Mouse (Mus musculus): ENCODE results near the gene Tmsb10. TPM values are rescaled to one million over a fixed set of nuclear protein-coding genes. Genes with fewer than 3 reads are reported as not detected.

The Tmsb10 gene
- total and polyA plus RNA-seq, 3 experiments: 29.8 to 96.5 (median 73.8) TPM

DNA sequence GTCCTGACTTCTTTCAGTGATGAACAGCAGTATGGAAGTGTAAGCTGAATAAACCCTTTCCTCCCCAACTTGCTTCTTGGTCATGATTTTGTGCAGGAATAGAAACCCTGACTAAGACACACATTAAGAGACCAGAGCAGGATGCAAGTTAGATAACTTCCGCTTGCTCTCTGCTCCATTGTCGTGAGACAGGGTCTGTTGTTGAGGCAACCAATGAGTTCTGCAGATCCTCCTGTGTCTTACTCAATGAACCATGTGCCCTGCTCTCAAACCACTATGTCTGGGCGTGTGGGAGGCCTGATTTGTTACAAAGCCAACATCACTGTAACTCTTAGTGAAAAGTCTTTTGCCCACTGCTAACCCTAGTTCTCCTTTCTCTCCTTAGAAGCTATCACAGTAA, 12.5 kb upstream of the Tmsb10 start:
- TF ChIP-seq EP300 (IDR thresholded peaks at IDR 0.05; ENCODE audit: insufficient read depth, low read depth, low read length) (no peak), CTCF (IDR thresholded peaks at IDR 0.05) (no peak), POLR2A (IDR thresholded peaks at IDR 0.05; ENCODE audit: insufficient read depth, low read depth, low read length) (no peak)
- no peak overlapping the region for H3K4me3 ChIP-seq
- no peak for DNase-seq
- H3K4me1 ChIP-seq (ENCODE audit: control insufficient read depth, insufficient read depth, low read length): no peaks in the 10 kb centered on the region
- no peaks in the 10 kb centered on the region for H3K36me3 ChIP-seq (ENCODE audit: control insufficient read depth, insufficient read depth, low read length)
- H3K79me2 ChIP-seq (replicated peaks; ENCODE audit: control insufficient read depth, insufficient read depth, low read length): no peaks in the 10 kb centered on the region
- H3K9ac ChIP-seq (ENCODE audit: low read depth, low read length): no peak overlapping the region
- intact Hi-C loops (cut with DNase I): no loop called here
- H3K27me3 ChIP-seq (ENCODE audit: control insufficient read depth, insufficient read depth, low read length): no peaks in the 10 kb centered on the region
- WGBS: 46% methylated on average over 3 of the region's 3 CpGs
- no peak overlapping the region for H3K27ac ChIP-seq

DNA sequence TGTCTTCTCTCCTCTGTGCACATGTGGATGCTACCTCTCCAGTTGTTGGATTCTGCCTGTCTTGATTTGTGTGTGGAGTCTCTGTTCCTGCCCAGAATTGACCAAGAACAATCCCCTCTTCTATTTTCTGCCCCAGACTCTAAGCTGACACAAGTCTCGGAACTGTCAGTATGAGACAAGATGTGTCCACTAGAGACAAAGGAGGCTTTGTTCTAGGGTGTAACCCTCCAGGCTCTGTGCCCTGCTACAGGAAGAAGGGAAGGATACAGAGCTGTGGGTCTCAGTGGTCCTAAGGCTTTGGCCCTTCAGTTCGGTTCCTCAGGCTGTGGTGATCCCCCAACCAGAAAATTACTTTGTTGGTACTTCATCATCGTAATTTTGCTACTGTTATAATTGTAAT, 11.2 kb upstream of the Tmsb10 start:
- WGBS: 76% methylated on average over 3 of the region's 3 CpGs
- no peaks in the 10 kb centered on the region for H3K27me3 ChIP-seq (ENCODE audit: control insufficient read depth, insufficient read depth, low read length)
- no peaks in the 10 kb centered on the region for H3K4me1 ChIP-seq (ENCODE audit: control insufficient read depth, insufficient read depth, low read length)
- no peak overlapping the region for H3K27ac ChIP-seq
- no peaks in the 10 kb centered on the region for H3K36me3 ChIP-seq (ENCODE audit: control insufficient read depth, insufficient read depth, low read length)
- DNase-seq: no peak
- intact Hi-C loops (cut with DNase I): no loop called here
- no peak overlapping the region for H3K4me3 ChIP-seq
- TF ChIP-seq POLR2A (IDR thresholded peaks at IDR 0.05; ENCODE audit: insufficient read depth, low read depth, low read length): no peak
- TF ChIP-seq EP300 (IDR thresholded peaks at IDR 0.05; ENCODE audit: insufficient read depth, low read depth, low read length): no peak
- TF ChIP-seq CTCF (IDR thresholded peaks at IDR 0.05): no peak
- no peak overlapping the region for H3K9ac ChIP-seq (ENCODE audit: low read depth, low read length)
- no peaks in the 10 kb centered on the region for H3K79me2 ChIP-seq (replicated peaks; ENCODE audit: control insufficient read depth, insufficient read depth, low read length)

DNA sequence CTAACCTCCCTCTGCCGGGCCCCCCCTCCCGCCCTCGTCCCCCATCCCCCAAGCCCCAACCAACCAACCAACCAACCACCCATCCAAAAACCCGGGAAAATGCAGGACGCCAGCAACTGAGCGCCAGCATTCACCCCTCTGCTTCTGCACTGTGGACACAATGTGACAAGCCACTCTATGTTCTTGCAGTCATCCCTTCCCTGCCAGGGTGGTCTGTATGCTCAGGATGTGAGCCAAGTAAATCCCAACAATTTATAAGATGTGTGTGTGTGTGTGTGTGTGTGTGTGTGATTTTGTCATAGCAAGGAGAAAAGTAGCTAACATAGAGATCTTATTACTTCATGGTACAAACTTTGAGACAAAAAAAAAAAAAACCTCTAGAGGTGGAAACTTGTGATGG, 6.7 kb upstream of the Tmsb10 start:
- DNase-seq: no peak
- H3K79me2 ChIP-seq (replicated peaks; ENCODE audit: control insufficient read depth, insufficient read depth, low read length): no peaks in the 10 kb centered on the region
- TF ChIP-seq CTCF (IDR thresholded peaks at IDR 0.05) (no peak), EP300 (IDR thresholded peaks at IDR 0.05; ENCODE audit: insufficient read depth, low read depth, low read length) (no peak), POLR2A (IDR thresholded peaks at IDR 0.05; ENCODE audit: insufficient read depth, low read depth, low read length) (no peak)
- no peaks in the 10 kb centered on the region for H3K36me3 ChIP-seq (ENCODE audit: control insufficient read depth, insufficient read depth, low read length)
- intact Hi-C loops (cut with DNase I): no loop called here
- no peak overlapping the region for H3K4me3 ChIP-seq
- H3K27ac ChIP-seq: no peak overlapping the region
- H3K9ac ChIP-seq (ENCODE audit: low read depth, low read length): no peak overlapping the region
- 84% methylated on average over 6 of the region's 6 CpGs for WGBS
- H3K4me1 ChIP-seq (ENCODE audit: control insufficient read depth, insufficient read depth, low read length): no peaks in the 10 kb centered on the region
- no peaks in the 10 kb centered on the region for H3K27me3 ChIP-seq (ENCODE audit: control insufficient read depth, insufficient read depth, low read length)

DNA sequence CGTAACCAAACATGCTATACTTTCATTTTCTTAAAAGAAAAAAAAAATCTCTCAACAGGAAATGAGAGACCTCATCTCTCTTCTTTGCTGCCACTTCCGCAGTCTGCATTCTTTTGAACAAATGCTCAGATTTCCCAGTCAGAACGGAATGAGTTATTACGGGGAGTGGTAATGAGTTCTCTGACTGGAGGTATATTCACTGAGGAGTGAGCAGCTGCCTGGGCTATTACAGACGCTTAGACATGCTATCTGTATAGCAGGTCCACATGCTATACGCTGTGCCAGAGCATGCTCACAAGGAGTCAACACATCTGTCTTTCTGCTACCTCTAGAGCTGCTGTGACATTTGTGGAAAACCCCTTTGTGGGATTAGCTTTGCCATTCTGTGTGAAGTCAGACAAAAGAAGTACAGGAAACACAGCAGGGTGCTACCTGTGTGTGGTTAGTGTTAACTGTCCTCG, 3.8 kb upstream of the Tmsb10 start:
- Histone ChIP-seq H3K4me3 (no peak overlapping the region), H3K9ac (ENCODE audit: low read depth, low read length) (no peak overlapping the region), H3K79me2 (replicated peaks; ENCODE audit: control insufficient read depth, insufficient read depth, low read length) (no peaks in the 10 kb centered on the region), H3K36me3 (ENCODE audit: control insufficient read depth, insufficient read depth, low read length) (no peaks in the 10 kb centered on the region), H3K27ac (no peak overlapping the region), H3K4me1 (ENCODE audit: control insufficient read depth, insufficient read depth, low read length) (no peaks in the 10 kb centered on the region), H3K27me3 (ENCODE audit: control insufficient read depth, insufficient read depth, low read length) (no peaks in the 10 kb centered on the region)
- DNase-seq: peak in 1 of 2 experiments; percentile 7
- WGBS: 46% methylated on average over 7 of the region's 7 CpGs
- intact Hi-C loops (cut with DNase I): no loop called here
- no peak for TF ChIP-seq EP300 (IDR thresholded peaks at IDR 0.05; ENCODE audit: insufficient read depth, low read depth, low read length)
- no peak for TF ChIP-seq CTCF (IDR thresholded peaks at IDR 0.05)
- TF ChIP-seq POLR2A (IDR thresholded peaks at IDR 0.05; ENCODE audit: insufficient read depth, low read depth, low read length): no peak

DNA sequence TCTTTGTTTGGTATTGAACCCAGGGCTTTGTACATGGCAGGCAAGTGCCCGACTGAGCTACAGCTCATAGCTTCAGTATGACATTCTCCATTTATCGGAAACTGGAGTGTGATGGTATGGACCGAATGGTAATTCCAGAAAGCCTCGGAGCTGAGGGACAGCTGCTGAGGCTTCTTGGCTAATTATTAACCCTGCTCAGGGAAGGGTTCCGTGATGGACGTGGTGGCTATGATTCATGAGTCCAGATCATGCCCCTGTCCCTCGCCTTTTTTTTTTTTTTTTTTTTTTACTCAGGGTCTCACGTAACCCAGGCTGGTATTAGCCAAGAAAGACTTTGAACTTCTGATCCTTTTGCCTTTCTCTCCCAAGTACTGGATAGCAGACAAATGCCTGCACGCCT, 3.1 kb upstream of the Tmsb10 start:
- no peak for TF ChIP-seq CTCF (IDR thresholded peaks at IDR 0.05)
- no peak for TF ChIP-seq POLR2A (IDR thresholded peaks at IDR 0.05; ENCODE audit: insufficient read depth, low read depth, low read length)
- no peak for TF ChIP-seq EP300 (IDR thresholded peaks at IDR 0.05; ENCODE audit: insufficient read depth, low read depth, low read length)
- Histone ChIP-seq H3K27me3 (ENCODE audit: control insufficient read depth, insufficient read depth, low read length) (no peaks in the 10 kb centered on the region), H3K4me3 (no peak overlapping the region), H3K4me1 (ENCODE audit: control insufficient read depth, insufficient read depth, low read length) (peaks cover 2% of the 10 kb centered on the region; the same call in 1 of the 2 replicates), H3K36me3 (ENCODE audit: control insufficient read depth, insufficient read depth, low read length) (no peaks in the 10 kb centered on the region), H3K9ac (ENCODE audit: low read depth, low read length) (no peak overlapping the region), H3K27ac (no peak overlapping the region), H3K79me2 (replicated peaks; ENCODE audit: control insufficient read depth, insufficient read depth, low read length) (no peaks in the 10 kb centered on the region)
- WGBS: 88% methylated on average over 9 of the region's 9 CpGs
- DNase-seq: no peak
- intact Hi-C loops (cut with DNase I): no loop called here

DNA sequence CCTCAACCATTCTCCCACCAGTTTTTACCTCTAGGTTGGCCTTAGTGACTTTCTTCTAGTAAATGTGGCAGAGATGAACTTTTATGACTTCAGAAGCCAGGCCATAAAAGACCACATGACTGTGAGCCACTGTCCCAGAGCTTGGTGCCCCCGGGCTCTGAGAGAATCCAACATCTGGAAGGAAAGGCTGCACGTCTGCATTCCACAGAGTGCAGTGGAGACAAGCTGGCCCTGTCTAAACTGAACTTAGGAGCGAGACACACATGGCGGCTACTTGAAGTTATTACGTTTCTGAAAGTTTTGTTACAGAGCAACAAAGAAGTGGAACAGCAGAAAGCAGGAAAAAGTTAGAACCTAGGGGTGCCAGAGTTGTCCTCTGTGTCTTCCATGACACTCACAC, 2.1 kb upstream of the Tmsb10 start:
- no peaks in the 10 kb centered on the region for H3K36me3 ChIP-seq (ENCODE audit: control insufficient read depth, insufficient read depth, low read length)
- H3K27me3 ChIP-seq (ENCODE audit: control insufficient read depth, insufficient read depth, low read length): no peaks in the 10 kb centered on the region
- no peaks in the 10 kb centered on the region for H3K79me2 ChIP-seq (replicated peaks; ENCODE audit: control insufficient read depth, insufficient read depth, low read length)
- DNase-seq: no peak
- no peak overlapping the region for H3K4me3 ChIP-seq
- intact Hi-C loops (cut with DNase I): no loop called here
- WGBS: 90% methylated on average over 5 of the region's 5 CpGs
- H3K9ac ChIP-seq (ENCODE audit: low read depth, low read length): no peak overlapping the region
- no peak overlapping the region for H3K27ac ChIP-seq
- TF ChIP-seq EP300 (IDR thresholded peaks at IDR 0.05; ENCODE audit: insufficient read depth, low read depth, low read length) (no peak), CTCF (IDR thresholded peaks at IDR 0.05) (no peak), POLR2A (IDR thresholded peaks at IDR 0.05; ENCODE audit: insufficient read depth, low read depth, low read length) (no peak)
- H3K4me1 ChIP-seq (ENCODE audit: control insufficient read depth, insufficient read depth, low read length): peaks cover 6% of the 10 kb centered on the region; the same call in 1 of the 2 replicates

Measured in heart, adult 2 months (tissue).